Mouse (Mus musculus) forebrain, embryonic 16.5 days (tissue): ENCODE results near the gene Cabin1. TPM values are rescaled to one million over a fixed set of nuclear protein-coding genes. Genes with fewer than 3 reads are reported as not detected.

Source experiments
- ATAC-seq: fragments of 200-750 bp; cut with Nextera tagmentation; 2 replicates; pipeline ENCODE4 v1.8.0; 2017; ENCODE audit warnings: mild to moderate bottlenecking, moderate library complexity
- H3K27ac ChIP-seq: fragments of 300-500 bp; sonication (generic); 2 replicates; pipeline ENCODE4 v1.5.1; 2014; ENCODE audit warnings: low read length, control low read depth
- H3K27me3 ChIP-seq: fragments of 300-500 bp; sonication (generic); replicated peaks from 2 replicates; pipeline ENCODE4 v1.6.1; 2014; ENCODE audit warnings: low read length; ENCODE audit not compliant: control insufficient read depth, insufficient read depth
- H3K36me3 ChIP-seq: fragments of 300-500 bp; sonication (generic); 2 replicates; pipeline ENCODE4 v1.6.1; 2014; ENCODE audit not compliant: control insufficient read depth, insufficient read depth
- H3K4me1 ChIP-seq: fragments of 300-500 bp; sonication (generic); replicated peaks from 2 replicates; pipeline ENCODE4 v1.6.1; 2014; ENCODE audit warnings: low read length; ENCODE audit not compliant: control insufficient read depth, insufficient read depth
- H3K4me2 ChIP-seq: fragments of 300-500 bp; sonication (generic); 2 replicates; pipeline ENCODE4 v1.6.1; 2014; ENCODE audit warnings: mild to moderate bottlenecking, low read length, control low read depth
- H3K4me3 ChIP-seq: fragments of 300-500 bp; sonication (generic); replicated peaks from 2 replicates; pipeline ENCODE4 v1.5.1; 2014; ENCODE audit warnings: mild to moderate bottlenecking, low read length, control low read depth
- H3K9ac ChIP-seq: fragments of 300-500 bp; sonication (generic); replicated peaks from 2 replicates; pipeline ENCODE4 v1.6.1; 2014; ENCODE audit warnings: low read depth, low read length, control low read depth
- H3K9me3 ChIP-seq: fragments of 300-500 bp; sonication (generic); 2 replicates; pipeline ENCODE4 v1.6.1; 2016; ENCODE audit warnings: low read length; ENCODE audit not compliant: control insufficient read depth
- WGBS: fragments of 180-500 bp; shearing (Covaris S2); extraction: QIAGEN DNeasy Blood & Tissue Kit; methylation state at CpG from one replicate; pipeline ENCODE4 v1.1.7; 2014; 5-methylcytosine and 5-hydroxymethylcytosine counted together
- polyA plus RNA-seq: library from polyadenylated mRNA; unstranded; fragments of >200 nt; fragmentation: Nextera tagmentation; extraction: Ambion mirVana; gene quantifications from 2 replicates; pipeline ENCODE4 v1.2.1, GENCODE M21; 2015

The Cabin1 gene
- polyA plus RNA-seq, 1 experiment from 2014 or later = 41.1 TPM

GRCm38 (mm10) chr10:75677989-75678388 lies 86.2 kb downstream of the Cabin1 start:
- Histone ChIP-seq H3K9me3 (no peaks in the 10 kb centered on the region), H3K9ac (no peak overlapping the region), H3K27me3 (no peaks in the 10 kb centered on the region), H3K4me3 (no peak overlapping the region), H3K36me3 (no peaks in the 10 kb centered on the region), H3K4me1 (peaks cover 11% of the 10 kb centered on the region; the same call in 1 of the 2 replicates), H3K27ac (no peak overlapping the region), H3K4me2 (no peak overlapping the region)
- 72% methylated on average over 5 of the region's 5 CpGs for WGBS
- no peak for ATAC-seq

GRCm38 (mm10) chr10:75677571-75677970 lies 86.6 kb downstream of the Cabin1 start:
- H3K4me1 ChIP-seq = peaks cover 11% of the 10 kb centered on the region; the same call in 1 of the 2 replicates
- H3K4me3 ChIP-seq = no peak overlapping the region
- no peak overlapping the region for H3K4me2 ChIP-seq
- H3K27ac ChIP-seq = no peak overlapping the region
- no peaks in the 10 kb centered on the region for H3K36me3 ChIP-seq
- 82% methylated on average over 2 of the region's 2 CpGs for WGBS
- no peak overlapping the region for H3K9ac ChIP-seq
- H3K27me3 ChIP-seq = no peaks in the 10 kb centered on the region
- no peak for ATAC-seq
- H3K9me3 ChIP-seq = no peaks in the 10 kb centered on the region

GRCm38 (mm10) chr10:75676819-75677565 lies 87.1 kb downstream of the Cabin1 start:
- ATAC-seq = no peak
- Histone ChIP-seq H3K36me3 (no peaks in the 10 kb centered on the region), H3K9me3 (no peaks in the 10 kb centered on the region), H3K4me2 (no peak overlapping the region), H3K4me1 (peaks cover 11% of the 10 kb centered on the region; the same call in 1 of the 2 replicates), H3K9ac (no peak overlapping the region), H3K27ac (no peak overlapping the region), H3K27me3 (no peaks in the 10 kb centered on the region), H3K4me3 (no peak overlapping the region)
- WGBS = 89% methylated on average over 7 of the region's 7 CpGs

- Histone ChIP-seq H3K4me1 (peaks cover 11% of the 10 kb centered on the region; the same call in 1 of the 2 replicates), H3K9ac (no peak overlapping the region), H3K4me3 (no peak overlapping the region), H3K27me3 (no peaks in the 10 kb centered on the region), H3K4me2 (no peak overlapping the region), H3K9me3 (no peaks in the 10 kb centered on the region), H3K36me3 (no peaks in the 10 kb centered on the region), H3K27ac (no peak overlapping the region)
- WGBS = 90% methylated on average over 2 of the region's 2 CpGs
- no peak for ATAC-seq
These were observed 87.9 kb downstream of the Cabin1 start for GRCm38 (mm10) chr10:75676286-75676685.

- Histone ChIP-seq H3K4me3 (no peak overlapping the region), H3K9ac (no peak overlapping the region), H3K27ac (no peak overlapping the region), H3K4me1 (peaks cover 9% of the 10 kb centered on the region; the same call in 1 of the 2 replicates), H3K9me3 (no peaks in the 10 kb centered on the region), H3K27me3 (no peaks in the 10 kb centered on the region), H3K4me2 (no peak overlapping the region), H3K36me3 (no peaks in the 10 kb centered on the region)
- 83% methylated on average over 8 of the region's 8 CpGs for WGBS
- no peak for ATAC-seq
These were observed 88.5 kb downstream of the Cabin1 start for GRCm38 (mm10) chr10:75675594-75675993.

GRCm38 (mm10) chr10:75669936-75670335 lies 94.2 kb downstream of the Cabin1 start:
- H3K9me3 ChIP-seq = no peaks in the 10 kb centered on the region
- no peaks in the 10 kb centered on the region for H3K27me3 ChIP-seq
- no peak overlapping the region for H3K4me2 ChIP-seq
- ATAC-seq = no peak
- H3K4me3 ChIP-seq = no peak overlapping the region
- H3K9ac ChIP-seq = no peak overlapping the region
- peaks cover 27% of the 10 kb centered on the region for H3K4me1 ChIP-seq
- 100% methylated on average over 1 of the region's 1 CpGs for WGBS
- no peak overlapping the region for H3K27ac ChIP-seq
- no peaks in the 10 kb centered on the region for H3K36me3 ChIP-seq

GRCm38 (mm10) chr10:75667911-75668270 lies 96.2 kb downstream of the Cabin1 start:
- Histone ChIP-seq H3K9me3 (no peaks in the 10 kb centered on the region), H3K36me3 (no peaks in the 10 kb centered on the region), H3K27me3 (no peaks in the 10 kb centered on the region), H3K4me2 (peak overlapping the region; percentile 99), H3K4me1 (peaks cover 27% of the 10 kb centered on the region), H3K27ac (no peak overlapping the region; the same call in 1 of the 2 replicates), H3K9ac (peak overlapping the region; percentile 70), H3K4me3 (peak overlapping the region; percentile 59)
- peak; percentile 26 for ATAC-seq
- WGBS = 2% methylated on average over 23 of the region's 23 CpGs

- peak overlapping the region; percentile 99 for H3K4me2 ChIP-seq
- no peaks in the 10 kb centered on the region for H3K36me3 ChIP-seq
- peak overlapping the region; percentile 82 for H3K27ac ChIP-seq
- H3K9ac ChIP-seq = peak overlapping the region; percentile 70
- H3K4me3 ChIP-seq = peak overlapping the region; percentile 59
- peaks cover 32% of the 10 kb centered on the region for H3K4me1 ChIP-seq
- H3K27me3 ChIP-seq = no peaks in the 10 kb centered on the region
- WGBS = under 1% methylated on average over 62 of the region's 63 CpGs
- no peaks in the 10 kb centered on the region for H3K9me3 ChIP-seq
- peak; percentile 75 for ATAC-seq
These were observed 96.8 kb downstream of the Cabin1 start for GRCm38 (mm10) chr10:75667115-75667910.

GRCm38 (mm10) chr10:75666451-75667030 lies 97.6 kb downstream of the Cabin1 start:
- 15% methylated on average over 4 of the region's 4 CpGs for WGBS
- Histone ChIP-seq H3K4me2 (peak overlapping the region; percentile 99), H3K36me3 (no peaks in the 10 kb centered on the region), H3K4me3 (peak overlapping the region; percentile 59), H3K9me3 (no peaks in the 10 kb centered on the region), H3K9ac (peak overlapping the region; percentile 70), H3K4me1 (peaks cover 38% of the 10 kb centered on the region), H3K27me3 (no peaks in the 10 kb centered on the region), H3K27ac (peak overlapping the region; percentile 82)
- ATAC-seq = peak; percentile 11
